Mouse (Mus musculus): ENCODE measurements around the gene Plk1. TPM values are rescaled to one million over a fixed set of nuclear protein-coding genes. Genes with fewer than 3 reads are reported as not detected.

Gene Plk1
- polyA plus RNA-seq (2012): 105 and 122 TPM in 2 replicates

- TF ChIP-seq GATA1 (IDR thresholded peaks at IDR 0.05; ENCODE audit: low read length): no peak
These were observed at the start of gene Plk1 for GRCm38 (mm10) chr7:122158915-122159902. Plk1 (plus strand) TSS chr7:122159439.

- TF ChIP-seq GATA1 (IDR thresholded peaks at IDR 0.05; ENCODE audit: low read length): no peak
These were observed 35.7 kb upstream of the Plk1 start for GRCm38 (mm10) chr7:122123518-122123917.

- TF ChIP-seq GATA1 (IDR thresholded peaks at IDR 0.05; ENCODE audit: low read length): no peak
These were observed 33.6 kb upstream of the Plk1 start for GRCm38 (mm10) chr7:122125636-122126035.

GRCm38 (mm10) chr7:122126946-122127345 lies 32.3 kb upstream of the Plk1 start:
- no peak for TF ChIP-seq GATA1 (IDR thresholded peaks at IDR 0.05; ENCODE audit: low read length)

- no peak for TF ChIP-seq GATA1 (IDR thresholded peaks at IDR 0.05; ENCODE audit: low read length)
These were observed 27.4 kb upstream of the Plk1 start for GRCm38 (mm10) chr7:122131834-122132233.

- no peak for TF ChIP-seq GATA1 (IDR thresholded peaks at IDR 0.05; ENCODE audit: low read length)
These were observed 26.5 kb upstream of the Plk1 start, which contains the start of the genes Palb2 and Dctn5 for GRCm38 (mm10) chr7:122132497-122133337. Palb2 (minus strand) TSS chr7:122132985. Dctn5 (plus strand) TSS chr7:122133041.

GRCm38 (mm10) chr7:122133338-122133625 lies 26.0 kb upstream of the Plk1 start:
- no peak for TF ChIP-seq GATA1 (IDR thresholded peaks at IDR 0.05; ENCODE audit: low read length)

- TF ChIP-seq GATA1 (IDR thresholded peaks at IDR 0.05; ENCODE audit: low read length): no peak
These were observed 24.2 kb upstream of the Plk1 start for GRCm38 (mm10) chr7:122135070-122135469.

- TF ChIP-seq GATA1 (IDR thresholded peaks at IDR 0.05; ENCODE audit: low read length): no peak
These were observed 22.2 kb upstream of the Plk1 start for GRCm38 (mm10) chr7:122137071-122137470.

GRCm38 (mm10) chr7:122138190-122138589 lies 21.0 kb upstream of the Plk1 start:
- TF ChIP-seq GATA1 (IDR thresholded peaks at IDR 0.05; ENCODE audit: low read length): no peak

- TF ChIP-seq GATA1 (IDR thresholded peaks at IDR 0.05; ENCODE audit: low read length): no peak
These were observed 18.2 kb upstream of the Plk1 start for GRCm38 (mm10) chr7:122140991-122141390.

GRCm38 (mm10) chr7:122152473-122152872 lies 6.8 kb upstream of the Plk1 start:
- no peak for TF ChIP-seq GATA1 (IDR thresholded peaks at IDR 0.05; ENCODE audit: low read length)

- no peak for TF ChIP-seq GATA1 (IDR thresholded peaks at IDR 0.05; ENCODE audit: low read length)
These were observed 751 bp upstream of the Plk1 start for GRCm38 (mm10) chr7:122158488-122158887.

- TF ChIP-seq GATA1 (IDR thresholded peaks at IDR 0.05; ENCODE audit: low read length): no peak
These were observed 798 bp downstream of the Plk1 start for GRCm38 (mm10) chr7:122160037-122160436.

GRCm38 (mm10) chr7:122163766-122164165 lies 4.5 kb downstream of the Plk1 start:
- TF ChIP-seq GATA1 (IDR thresholded peaks at IDR 0.05; ENCODE audit: low read length): no peak

GRCm38 (mm10) chr7:122167203-122167602 lies 8.0 kb downstream of the Plk1 start:
- TF ChIP-seq GATA1 (IDR thresholded peaks at IDR 0.05; ENCODE audit: low read length): no peak
